Mouse (Mus musculus): ENCODE results near the gene Ywhab.

The Ywhab gene

DNA sequence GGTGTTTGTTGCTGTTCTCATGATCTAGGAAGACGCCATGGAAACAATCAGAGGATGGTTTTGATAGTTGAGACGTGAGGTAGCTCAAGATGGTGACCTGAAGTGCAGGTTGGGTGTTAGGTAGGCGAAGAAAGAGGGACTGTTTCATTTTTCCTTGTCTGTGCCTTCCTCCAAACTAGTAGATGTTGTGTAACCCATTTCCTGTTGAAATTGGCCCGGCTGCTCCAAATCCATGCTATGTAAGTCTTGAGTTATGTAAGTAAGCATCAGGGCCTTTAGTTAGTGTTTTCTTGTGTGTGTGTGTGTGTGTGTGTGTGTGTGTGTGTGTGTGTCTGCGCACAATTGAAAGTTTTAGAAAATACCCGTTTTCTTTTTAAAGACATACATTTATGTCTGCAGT, 14.5 kb downstream of the Ywhab start:
- DNase-seq (ENCODE audit: low read depth, low spot score): peak; percentile 67

DNA sequence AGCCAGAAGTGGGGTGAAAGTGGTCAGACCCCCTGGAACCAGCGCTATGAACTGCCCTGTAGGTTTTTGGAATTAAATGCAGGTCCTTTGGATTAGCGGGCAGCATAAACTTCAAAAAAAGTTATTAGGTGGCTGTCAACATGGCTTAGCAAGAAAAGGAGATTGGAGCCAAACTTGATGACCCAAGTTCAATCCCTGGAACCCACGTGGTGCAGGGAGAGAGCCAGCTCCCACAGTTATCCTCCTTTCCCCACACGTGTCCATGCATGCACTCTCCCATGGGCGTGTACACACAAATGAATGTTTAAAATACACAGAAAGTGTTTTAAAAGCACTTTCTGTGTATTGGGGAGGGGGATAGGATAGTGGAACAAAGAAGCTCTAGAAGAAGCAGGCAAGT, 15.7 kb downstream of the Ywhab start:
- DNase-seq (ENCODE audit: low read depth, low spot score): no peak

DNA sequence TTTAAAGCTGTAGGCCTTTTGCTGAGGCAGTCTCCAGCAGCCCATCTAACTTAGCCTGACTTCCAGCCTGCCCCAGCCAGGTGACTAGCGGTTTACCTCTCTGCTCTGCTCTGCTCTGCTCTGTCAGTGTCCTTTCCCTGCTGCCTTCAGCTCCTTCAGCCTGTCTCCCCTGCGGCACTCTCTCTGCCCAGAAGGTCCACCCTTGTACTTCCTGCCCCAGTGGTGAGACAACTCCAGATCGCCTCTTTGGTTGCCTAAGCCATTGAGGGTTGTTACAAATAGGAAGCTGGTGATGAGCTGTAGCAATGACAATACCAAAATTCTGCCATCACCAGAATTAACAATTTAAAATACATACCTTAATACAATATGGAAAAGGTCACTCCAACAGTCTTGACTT, 16.2 kb downstream of the Ywhab start:
- DNase-seq (ENCODE audit: low read depth, low spot score): no peak

DNA sequence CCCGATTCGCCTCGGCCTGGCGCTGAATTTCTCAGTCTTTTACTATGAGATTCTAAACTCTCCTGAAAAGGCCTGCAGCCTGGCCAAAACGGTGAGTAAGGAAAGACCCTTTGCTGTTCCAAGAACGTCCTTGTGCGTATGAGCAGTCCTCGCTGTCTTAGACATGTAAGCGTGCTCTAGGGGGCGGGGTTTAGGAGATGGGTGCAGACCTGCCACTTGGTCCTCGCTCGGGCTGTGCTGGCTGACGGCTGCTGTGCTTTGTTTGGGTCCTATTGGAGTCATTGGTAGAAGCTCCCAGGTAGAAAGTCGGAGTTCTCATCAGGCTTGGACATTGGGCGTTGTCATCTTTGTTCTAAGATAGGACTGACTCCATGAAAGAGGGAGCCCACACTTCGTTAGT, 20.5 kb downstream of the Ywhab start:
- DNase-seq (ENCODE audit: low read depth, low spot score): no peak

DNA sequence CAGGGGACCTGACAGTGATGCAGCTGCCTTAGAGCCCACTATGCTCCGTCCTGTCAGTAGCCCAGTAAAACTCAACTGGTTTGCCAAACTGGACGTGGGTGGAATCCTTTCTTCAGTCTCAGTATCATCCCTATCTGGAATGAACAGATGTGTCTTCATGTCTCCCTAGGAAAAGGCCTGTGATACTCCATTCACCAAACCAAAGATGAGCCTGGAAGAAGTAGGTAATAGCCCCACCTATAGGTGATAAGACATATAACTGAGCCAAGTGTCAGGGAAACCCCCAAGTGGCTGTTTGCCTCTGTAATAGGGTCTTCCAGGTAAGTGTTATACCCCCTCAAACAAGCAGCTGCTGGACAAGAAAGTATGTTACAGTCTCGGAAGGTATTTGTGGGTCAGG, 24.1 kb downstream of the Ywhab start:
- peak; percentile 44 for DNase-seq (ENCODE audit: low read depth, low spot score)

DNA sequence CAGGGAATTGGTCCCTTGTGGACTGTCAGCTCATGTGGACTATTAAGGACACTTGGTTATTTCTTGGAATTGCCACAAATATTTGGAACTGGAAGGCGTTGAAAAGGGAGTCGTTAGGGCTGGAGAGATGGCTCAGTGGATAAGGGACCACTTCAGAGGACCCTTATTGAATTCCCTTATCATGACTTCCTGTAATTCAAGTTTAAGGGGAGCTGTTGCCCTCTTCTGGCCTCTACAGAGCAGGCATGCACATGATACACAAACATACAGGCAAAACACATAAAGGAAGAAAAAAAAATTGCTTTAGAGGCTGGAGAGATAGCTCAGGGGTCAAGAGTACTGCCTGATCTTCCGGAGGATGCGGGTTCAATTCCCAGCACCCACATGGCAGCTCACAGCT, 25.2 kb downstream of the Ywhab start:
- no peak for DNase-seq (ENCODE audit: low read depth, low spot score)

DNA sequence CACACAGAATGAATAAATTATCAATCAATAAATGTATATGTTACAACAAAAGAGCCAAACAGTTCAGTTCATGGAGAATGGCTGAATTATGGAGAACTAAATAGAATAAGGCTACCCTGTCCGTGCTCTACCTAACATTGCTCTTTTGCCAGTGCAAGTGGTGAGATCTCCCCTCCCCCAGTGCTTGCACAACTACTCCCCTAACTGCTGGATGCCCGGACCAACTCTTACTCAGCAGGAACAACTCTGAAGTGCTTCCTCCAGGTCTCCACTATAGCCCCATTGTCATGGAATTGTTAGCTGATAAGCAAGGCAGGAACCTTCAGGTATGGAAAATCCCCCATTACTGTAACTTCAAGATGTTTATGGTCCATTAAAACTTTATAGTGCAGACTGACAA, 27.3 kb downstream of the Ywhab start:
- no peak for DNase-seq (ENCODE audit: low read depth, low spot score)

DNA sequence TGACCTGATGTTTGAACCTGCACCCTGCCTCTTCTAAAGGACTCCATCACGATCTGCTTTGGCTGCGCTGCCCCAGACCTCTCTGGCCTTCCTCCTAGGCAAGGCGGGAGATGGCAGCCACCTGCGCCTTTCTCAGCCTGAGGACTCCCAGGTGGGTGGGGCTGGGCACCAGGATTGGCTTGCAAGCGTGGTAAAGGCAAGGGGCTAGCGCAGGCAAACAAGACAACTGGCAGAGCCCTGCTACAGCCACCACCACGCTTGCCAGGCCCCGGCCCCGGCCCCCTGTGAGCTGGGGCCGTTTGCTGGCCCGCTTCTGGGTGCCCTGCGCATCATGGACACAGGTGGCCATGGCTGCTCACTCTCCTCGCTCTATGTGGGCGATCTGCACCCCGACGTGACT, 30.4 kb downstream of the Ywhab start, which contains the start of gene Pabpc1l:
Gene Pabpc1l (plus strand): TSS at position 301 of the 400 bp plus-strand sequence.
- DNase-seq (ENCODE audit: low read depth, low spot score): no peak

DNA sequence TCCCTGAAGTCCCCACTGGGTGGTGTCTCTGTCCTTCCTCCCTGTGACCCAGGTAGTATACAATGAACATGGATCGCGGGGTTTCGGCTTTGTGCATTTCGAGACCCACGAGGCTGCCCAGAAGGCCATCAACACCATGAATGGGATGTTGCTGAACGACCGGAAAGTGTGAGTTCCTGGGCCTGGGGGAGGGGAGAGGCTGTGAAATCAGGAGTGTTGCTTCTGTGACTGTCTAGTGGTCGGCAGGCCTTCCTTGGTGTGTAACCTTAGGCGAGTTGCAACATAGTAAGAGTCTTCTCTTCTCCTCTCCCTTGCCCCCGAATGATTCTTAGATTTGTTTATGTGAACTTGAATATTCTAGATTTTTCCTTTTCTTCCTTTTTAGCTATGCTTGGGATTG, 36.4 kb downstream of the Ywhab start:
- no peak for DNase-seq (ENCODE audit: low read depth, low spot score)

DNA sequence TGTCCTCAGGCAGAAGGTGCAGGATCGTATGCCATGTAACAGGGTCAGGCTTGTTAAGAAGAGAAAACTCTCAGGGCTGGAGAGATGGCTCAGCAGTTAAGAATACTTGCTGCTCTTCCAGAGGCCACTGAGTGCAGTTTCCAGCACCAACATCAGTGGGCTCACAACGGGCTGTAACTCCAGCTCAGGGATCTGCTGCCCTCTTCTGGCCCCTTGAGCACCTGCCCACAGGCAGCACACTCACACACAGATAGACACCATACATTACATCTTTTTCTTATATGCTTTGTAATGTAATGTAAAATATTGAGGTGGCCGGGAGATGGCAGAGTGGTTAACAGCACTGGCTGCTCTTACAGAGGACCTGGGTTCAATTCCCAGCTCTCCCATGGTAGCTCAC, 38.2 kb downstream of the Ywhab start:
- no peak for DNase-seq (ENCODE audit: low read depth, low spot score)

DNA sequence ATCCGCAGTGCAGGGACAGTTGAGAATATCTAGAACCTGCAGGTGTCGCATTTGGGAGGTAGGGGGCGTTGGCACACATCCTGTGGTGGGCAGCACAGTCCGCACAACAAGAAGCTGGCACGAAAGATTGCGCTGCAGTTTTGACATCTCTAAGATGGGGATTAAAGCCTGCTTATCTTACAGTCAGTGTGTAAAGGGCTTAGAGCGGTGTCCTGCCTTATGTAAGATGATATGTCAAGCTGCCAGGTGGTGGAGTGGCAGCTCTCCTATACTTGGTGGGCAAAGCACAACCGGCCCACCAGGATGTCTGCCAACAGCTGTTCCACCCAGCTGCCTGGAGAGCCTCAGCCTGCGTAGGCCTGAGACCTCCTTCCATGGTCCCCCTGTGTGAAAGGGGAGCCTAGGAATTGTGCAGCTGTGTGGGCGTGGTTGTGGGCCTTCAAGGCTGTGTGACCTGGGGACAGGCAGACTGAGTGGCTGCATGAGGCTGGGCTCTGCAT, 41.8 kb downstream of the Ywhab start:
- no peak for DNase-seq (ENCODE audit: low read depth, low spot score)

DNA sequence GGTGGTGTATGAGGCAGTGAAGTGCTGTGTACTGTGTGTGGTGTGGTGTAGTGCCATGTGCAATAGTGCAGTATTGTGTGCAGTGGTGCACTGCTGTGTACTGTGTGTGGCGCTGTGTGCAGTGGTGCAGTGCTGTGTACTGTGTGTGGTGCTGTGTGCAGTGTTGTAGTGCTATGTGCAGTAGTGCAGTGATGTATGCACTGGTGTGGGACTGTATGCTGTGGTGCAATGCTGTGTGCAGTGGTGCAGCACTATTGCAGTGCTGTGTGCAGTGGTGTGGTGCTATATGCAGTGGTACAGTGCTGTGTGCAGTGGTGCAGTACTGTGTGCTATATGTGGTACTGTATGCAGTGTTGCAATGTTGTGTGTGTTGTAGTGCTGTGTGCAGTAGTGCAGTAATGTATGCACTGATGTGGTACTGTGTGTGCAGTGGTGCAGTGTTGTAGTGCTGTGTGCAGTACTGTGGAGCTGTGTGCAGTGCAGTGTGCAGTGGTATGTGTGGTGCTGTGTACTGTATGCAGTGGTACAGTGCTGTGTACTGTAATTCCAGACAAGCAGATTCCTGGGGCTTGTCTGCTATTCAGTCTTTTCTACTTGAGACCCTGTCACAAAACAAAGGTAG, 43.8 kb downstream of the Ywhab start:
- no peak for DNase-seq (ENCODE audit: low read depth, low spot score)

DNA sequence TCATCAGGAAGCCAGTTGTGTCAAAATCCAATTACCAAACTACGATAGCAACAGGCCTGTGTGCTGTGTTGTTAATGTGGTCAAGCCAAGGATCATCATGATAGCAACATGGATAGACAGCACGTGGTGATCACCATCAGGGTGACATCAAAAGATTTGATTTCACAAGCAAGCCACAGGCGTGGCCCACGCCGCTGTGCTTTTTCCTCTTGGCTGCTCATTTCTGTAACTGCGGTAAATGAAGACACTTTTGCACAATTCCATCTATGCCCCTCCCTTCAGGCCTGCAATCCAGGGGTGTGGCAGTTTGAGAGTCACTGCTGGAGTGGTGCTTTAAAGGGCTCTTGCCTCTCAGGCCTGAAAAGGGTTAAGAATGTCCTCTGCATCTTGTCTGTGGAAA, 46.2 kb downstream of the Ywhab start:
- DNase-seq (ENCODE audit: low read depth, low spot score): no peak

DNA sequence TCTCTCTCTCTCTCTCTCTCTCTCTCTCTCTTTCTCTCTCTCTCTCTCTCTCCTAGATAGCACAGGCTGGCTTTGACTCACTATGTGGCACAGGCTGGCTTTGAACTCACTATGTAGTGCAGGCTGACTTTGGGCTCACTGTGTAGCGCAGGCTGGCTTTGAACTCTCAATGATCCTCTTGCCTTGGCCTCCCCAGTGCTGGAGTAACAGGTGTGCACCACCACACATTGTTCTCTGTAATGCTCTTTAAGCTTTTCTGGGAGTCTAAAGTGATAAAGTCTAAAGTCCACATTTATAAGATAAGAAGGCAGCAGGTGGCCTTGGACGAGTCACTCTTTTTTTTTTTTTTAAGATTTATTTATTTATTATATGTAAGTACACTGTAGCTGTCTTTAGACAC, 46.8 kb downstream of the Ywhab start:
- no peak for DNase-seq (ENCODE audit: low read depth, low spot score)

DNA sequence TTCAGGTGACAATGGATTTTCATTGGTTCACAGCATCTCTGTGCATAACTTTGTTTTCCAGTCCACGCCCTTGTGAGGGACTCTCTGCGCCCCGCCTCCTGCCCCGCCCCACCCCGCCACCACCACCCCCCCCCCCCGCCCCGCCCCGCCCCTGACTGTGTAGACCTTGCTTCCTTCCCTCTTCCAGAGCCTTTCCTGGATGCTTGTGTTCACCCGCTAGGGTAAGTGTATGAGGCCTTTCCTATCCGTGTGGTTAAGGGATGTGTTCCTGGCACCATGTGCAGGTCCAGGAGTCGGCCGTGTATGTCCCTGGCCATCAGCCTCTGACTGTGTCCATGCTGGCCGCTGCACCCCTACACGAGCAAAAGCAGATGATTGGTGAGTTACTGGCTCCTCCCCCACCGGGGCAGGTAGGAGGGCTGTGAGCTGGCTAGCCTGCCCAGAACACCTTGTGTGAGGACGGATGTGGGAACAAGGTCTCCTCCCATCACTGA, 52.5 kb downstream of the Ywhab start:
- DNase-seq (ENCODE audit: low read depth, low spot score): peak; percentile 81

DNA sequence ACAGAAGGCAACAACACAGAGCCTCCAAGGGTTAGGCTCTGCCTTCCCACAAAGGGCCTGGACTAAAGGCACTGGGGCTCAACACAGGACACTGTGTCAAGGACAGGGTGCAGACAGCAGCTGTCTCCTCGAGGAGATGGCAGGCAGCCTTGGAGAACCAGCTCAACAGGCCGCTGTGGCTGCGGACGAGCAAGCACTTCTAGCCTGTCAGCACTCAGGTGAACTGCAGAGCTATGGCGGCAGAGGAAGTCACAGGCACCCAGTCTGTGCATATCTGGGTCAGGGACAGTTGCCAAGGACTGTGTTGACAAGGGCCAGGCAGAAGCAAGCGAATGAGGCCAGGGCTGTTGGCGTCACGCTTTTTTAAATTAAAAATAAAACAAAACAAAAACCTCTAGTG, 59.0 kb downstream of the Ywhab start:
- peak; percentile 95 for DNase-seq (ENCODE audit: low read depth, low spot score)

DNA sequence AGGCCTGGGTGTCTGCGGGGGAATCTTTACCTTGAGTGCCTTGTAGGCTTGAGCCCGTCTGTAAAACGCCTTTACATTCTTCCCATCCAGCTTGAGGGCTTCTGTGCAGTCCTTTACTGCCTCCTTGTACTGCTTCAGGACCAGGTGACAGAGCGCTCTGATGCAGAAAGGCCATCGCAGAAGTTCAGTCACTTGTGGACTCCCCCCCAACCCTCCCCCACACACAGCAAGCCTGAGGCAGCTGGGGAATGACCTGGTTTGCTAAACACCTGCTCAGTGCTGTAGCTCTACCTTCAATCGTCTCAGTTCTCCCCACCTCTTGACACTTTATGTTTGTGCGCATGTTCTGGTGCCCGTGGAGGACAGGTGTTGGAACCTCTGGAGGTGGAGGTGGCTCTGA, 59.9 kb downstream of the Ywhab start:
- DNase-seq (ENCODE audit: low read depth, low spot score): peak; percentile 35

DNA sequence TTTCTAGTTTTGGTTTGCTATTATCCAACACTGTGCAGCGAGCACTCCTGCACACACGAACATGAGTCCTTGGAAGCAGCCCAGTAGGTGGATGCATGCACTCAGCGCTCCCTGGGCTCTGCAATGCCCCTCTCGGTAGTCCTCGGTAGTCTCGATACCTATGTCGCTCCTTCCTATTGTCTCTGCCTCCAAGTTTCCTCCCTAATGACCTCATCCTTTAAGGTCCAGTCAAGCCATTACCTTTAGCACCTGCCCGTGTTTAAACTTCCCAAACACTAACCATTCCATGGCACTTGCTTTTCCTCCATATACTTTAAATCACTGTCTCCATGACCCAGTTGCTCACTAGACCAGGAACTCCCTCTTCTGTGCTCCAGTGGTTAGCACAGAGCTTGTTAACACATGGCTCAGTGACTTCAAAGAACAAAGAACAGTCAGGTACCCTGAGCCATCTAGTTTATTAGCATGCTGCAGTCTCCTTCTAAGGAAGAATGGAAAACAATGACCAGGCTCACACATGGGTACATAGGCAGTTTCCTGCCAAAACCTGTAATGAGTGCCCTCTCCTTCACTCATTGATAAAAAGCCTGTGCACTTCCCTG, 65.0 kb downstream of the Ywhab start:
- DNase-seq (ENCODE audit: low read depth, low spot score): no peak

Data from brain, adult 2 months (tissue).